Mouse (Mus musculus): ENCODE measurements around the gene Adam12. TPM values are rescaled to one million over a fixed set of nuclear protein-coding genes. Genes with fewer than 3 reads are reported as not detected.

The Adam12 gene
- total RNA-seq, 2 experiments from 2014 or later: 0.31 to 0.78 TPM

GRCm38 (mm10) chr7:134167586-134167985, 64.4 kb downstream of the Adam12 start:
- no peak for DNase-seq
- H3K27ac ChIP-seq: no peak overlapping the region
- no peak for TF ChIP-seq CTCF (IDR thresholded peaks at IDR 0.05)
- intact Hi-C loops (cut with DNase I): no loop called here
- no peak overlapping the region for H3K4me3 ChIP-seq

DNA sequence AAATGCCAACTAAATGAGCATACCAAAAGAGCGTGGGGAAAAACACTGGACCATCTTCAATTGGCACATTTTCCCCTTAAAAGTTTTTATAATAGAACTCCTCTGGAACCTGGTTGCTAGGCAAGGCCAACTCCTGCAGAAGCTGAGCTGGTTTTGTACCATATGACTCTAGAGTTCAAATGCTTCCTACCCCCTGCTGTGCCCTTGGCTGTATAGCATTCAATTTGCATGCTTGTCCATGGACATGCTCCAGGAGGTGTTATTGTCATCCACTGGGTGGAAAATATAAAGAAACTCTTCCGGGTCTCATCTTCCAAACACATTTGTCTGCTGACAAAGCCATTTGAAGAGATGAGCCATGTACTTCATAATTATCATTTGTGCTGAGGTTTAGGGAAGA, 68.2 kb downstream of the Adam12 start:
- H3K27ac ChIP-seq: no peak overlapping the region
- intact Hi-C loops (cut with DNase I): no loop called here
- no peak for DNase-seq
- TF ChIP-seq CTCF (IDR thresholded peaks at IDR 0.05): no peak
- H3K4me3 ChIP-seq: no peak overlapping the region

- intact Hi-C loops (cut with DNase I): no loop called here
- no peak for TF ChIP-seq CTCF (IDR thresholded peaks at IDR 0.05)
- no peak overlapping the region for H3K27ac ChIP-seq
- DNase-seq: no peak
- H3K4me3 ChIP-seq: no peak overlapping the region
Measured at GRCm38 (mm10) chr7:134162886-134163285, 69.1 kb downstream of the Adam12 start.

DNA sequence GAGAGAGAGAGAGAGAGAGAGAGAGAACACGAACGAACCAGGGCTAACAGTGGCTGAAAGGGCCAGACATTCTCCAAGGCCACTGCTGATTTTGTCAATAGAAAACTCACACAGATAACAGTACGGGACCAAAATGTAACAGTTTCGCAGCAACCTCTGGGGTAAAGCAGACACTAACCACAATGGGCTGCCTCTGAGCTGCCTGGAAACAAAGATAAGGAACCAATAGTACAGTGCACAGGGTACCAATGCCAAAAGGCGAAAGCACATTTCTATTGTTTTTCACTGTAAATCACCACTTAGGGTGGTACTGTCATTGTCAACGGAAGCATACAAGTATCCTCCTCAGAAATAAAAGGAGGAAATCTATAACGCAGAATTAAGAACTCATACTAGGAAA, 72.3 kb downstream of the Adam12 start:
- TF ChIP-seq CTCF (IDR thresholded peaks at IDR 0.05): no peak
- DNase-seq: no peak
- Histone ChIP-seq H3K27ac (no peak overlapping the region), H3K4me3 (no peak overlapping the region)
- intact Hi-C loops (cut with DNase I): no loop called here

- no peak overlapping the region for H3K4me3 ChIP-seq
- no peak for TF ChIP-seq CTCF (IDR thresholded peaks at IDR 0.05)
- intact Hi-C loops (cut with DNase I): no loop called here
- DNase-seq: no peak
- no peak overlapping the region for H3K27ac ChIP-seq
Measured at GRCm38 (mm10) chr7:134151330-134151729, 80.6 kb downstream of the Adam12 start.

GRCm38 (mm10) chr7:134150305-134150704, 81.6 kb downstream of the Adam12 start:
- no peak for TF ChIP-seq CTCF (IDR thresholded peaks at IDR 0.05)
- intact Hi-C loops (cut with DNase I): no loop called here
- no peak overlapping the region for H3K27ac ChIP-seq
- peak; percentile 18 for DNase-seq
- no peak overlapping the region for H3K4me3 ChIP-seq

DNA sequence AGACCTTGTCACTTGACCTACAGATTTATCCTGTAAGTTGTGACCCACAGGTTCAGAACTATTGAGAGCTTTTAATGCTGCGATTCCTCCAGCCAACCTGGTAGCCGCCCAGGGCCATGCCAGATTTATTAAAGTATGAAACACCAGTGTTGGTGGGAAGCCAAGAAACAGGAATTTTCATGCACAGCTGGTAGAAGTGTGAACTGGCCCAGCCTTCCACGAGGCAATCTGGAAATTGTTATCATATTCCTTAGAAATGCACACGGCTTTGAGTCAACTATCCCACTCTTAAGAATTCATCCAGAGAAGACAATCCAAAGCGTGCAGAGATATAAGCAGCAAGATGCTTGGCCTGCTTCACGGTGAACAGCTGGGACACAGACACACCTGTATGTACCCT, 82.6 kb downstream of the Adam12 start:
- Histone ChIP-seq H3K27ac (no peak overlapping the region), H3K4me3 (no peak overlapping the region)
- intact Hi-C loops (cut with DNase I): no loop called here
- TF ChIP-seq CTCF (IDR thresholded peaks at IDR 0.05): no peak
- DNase-seq: no peak

- Histone ChIP-seq H3K4me3 (no peak overlapping the region), H3K27ac (no peak overlapping the region)
- intact Hi-C loops (cut with DNase I): no loop called here
- TF ChIP-seq CTCF (IDR thresholded peaks at IDR 0.05): no peak
- no peak for DNase-seq
Measured at GRCm38 (mm10) chr7:134147561-134147960, 84.4 kb downstream of the Adam12 start.

- intact Hi-C loops (cut with DNase I): no loop called here
- Histone ChIP-seq H3K27ac (no peak overlapping the region), H3K4me3 (no peak overlapping the region)
- TF ChIP-seq CTCF (IDR thresholded peaks at IDR 0.05): no peak
- no peak for DNase-seq
Measured at GRCm38 (mm10) chr7:134146821-134147220, 85.1 kb downstream of the Adam12 start.

DNA sequence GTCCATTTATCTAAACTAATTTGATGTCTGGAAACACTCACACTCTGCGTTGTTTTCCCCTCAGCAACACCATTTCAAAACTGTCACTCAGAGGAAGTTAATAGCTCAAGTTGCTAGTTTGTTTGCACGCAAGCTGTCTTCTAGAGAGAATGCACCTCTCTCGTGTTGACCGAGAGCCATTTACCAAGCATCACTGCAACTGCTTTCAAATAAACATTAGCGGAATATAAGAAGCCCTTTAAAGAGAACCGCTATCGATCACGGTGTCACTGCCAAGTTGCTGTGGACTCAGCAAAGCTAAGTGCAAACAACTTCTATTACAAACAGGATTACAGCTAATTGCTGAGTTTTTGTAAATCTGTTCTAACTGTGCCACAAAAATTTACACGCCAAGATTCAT, 87.8 kb downstream of the Adam12 start:
- TF ChIP-seq CTCF (IDR thresholded peaks at IDR 0.05): no peak
- Histone ChIP-seq H3K27ac (no peak overlapping the region), H3K4me3 (no peak overlapping the region)
- no peak for DNase-seq
- intact Hi-C loops (cut with DNase I): no loop called here

DNA sequence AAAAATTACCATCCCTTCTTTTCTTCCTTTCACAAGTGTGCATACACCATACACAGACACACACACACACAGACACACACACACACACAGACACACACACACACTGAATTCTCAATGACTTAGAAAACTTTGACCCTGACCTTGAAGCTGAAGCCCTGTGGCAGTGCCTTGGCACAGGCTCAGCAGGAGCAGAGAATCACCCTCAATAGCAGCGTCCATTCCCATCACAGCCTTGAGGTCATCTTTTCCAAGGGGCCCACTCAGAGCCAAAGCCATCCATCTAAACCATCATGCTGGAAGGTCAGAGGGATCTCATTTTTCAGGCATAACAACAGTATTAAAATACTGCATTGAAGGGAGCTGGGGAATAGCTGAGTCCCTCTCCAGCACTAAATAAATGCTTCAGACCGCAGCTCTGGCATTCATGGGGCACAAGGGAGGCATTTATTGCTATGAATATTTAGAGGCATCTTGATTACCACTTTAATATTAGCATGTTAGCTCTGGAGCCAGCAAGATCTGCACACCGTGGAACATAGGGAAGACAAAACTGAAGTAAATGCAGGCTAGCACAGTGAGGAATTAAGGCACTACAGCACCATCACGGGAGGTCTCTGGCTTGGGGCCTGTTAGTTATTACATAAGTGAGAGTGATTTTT, 92.5 kb downstream of the Adam12 start:
- Histone ChIP-seq H3K4me3 (no peak overlapping the region), H3K27ac (no peak overlapping the region)
- intact Hi-C loops (cut with DNase I): no loop called here
- no peak for TF ChIP-seq CTCF (IDR thresholded peaks at IDR 0.05)
- DNase-seq: no peak

DNA sequence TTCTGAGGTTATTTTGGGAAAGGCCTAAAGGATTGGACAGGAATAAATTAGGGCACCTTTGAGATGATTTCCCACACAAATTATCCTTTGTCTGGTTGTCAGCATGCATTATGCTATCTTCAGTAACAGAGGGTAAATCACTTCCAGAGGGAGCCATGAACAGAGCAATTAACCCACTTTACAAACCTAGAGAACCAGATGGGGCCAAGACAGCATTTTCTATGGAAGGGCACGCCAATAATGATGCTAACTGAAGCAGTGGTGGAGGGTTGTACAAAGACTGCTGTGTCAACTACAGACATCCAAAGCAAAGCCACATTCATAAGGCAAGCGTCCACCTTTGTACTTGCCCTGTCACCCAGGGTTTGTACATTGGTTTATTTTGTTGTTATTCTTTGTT, 99.6 kb downstream of the Adam12 start:
- intact Hi-C loops (cut with DNase I): no loop called here
- no peak for DNase-seq

DNA sequence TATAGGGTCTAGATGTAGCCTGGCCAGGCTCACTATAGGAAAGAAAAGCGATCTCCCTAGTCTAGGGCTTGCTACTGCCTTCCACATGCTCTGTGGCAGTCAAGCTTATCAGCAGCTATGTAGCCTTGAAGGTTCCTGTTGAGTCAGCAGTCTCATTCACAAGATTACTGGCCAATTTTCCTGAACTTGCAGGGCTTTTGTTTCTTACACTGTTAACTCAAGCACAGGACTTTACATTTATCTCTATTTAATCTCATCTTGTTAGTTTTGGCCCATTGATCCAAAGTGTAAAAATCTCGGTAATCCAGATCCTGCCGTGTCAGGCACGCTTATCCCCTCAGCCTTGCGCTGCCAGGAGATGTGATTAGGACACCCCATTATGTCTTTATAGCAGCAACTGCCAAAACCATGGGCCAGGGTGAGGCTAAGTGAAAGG, 103.8 kb downstream of the Adam12 start:
- TF ChIP-seq CTCF (IDR thresholded peaks at IDR 0.05): no peak
- intact Hi-C loops (cut with DNase I): no loop called here
- no peak for DNase-seq
- no peak overlapping the region for H3K4me3 ChIP-seq
- H3K27ac ChIP-seq: no peak overlapping the region

More for the DNA sequence above, 99.6 kb downstream of the Adam12 start:
- Histone ChIP-seq H3K4me3 (no peak overlapping the region), H3K27ac (no peak overlapping the region)
- TF ChIP-seq CTCF (IDR thresholded peaks at IDR 0.05): no peak

GRCm38 (mm10) chr7:134121397-134121796, 110.5 kb downstream of the Adam12 start:
- TF ChIP-seq CTCF (IDR thresholded peaks at IDR 0.05): no peak
- intact Hi-C loops (cut with DNase I): no loop called here
- H3K27ac ChIP-seq: no peak overlapping the region
- no peak for DNase-seq
- no peak overlapping the region for H3K4me3 ChIP-seq
